Mouse (Mus musculus): Measurements from ENCODE around the gene Chmp4b.

Gene Chmp4b

DNA sequence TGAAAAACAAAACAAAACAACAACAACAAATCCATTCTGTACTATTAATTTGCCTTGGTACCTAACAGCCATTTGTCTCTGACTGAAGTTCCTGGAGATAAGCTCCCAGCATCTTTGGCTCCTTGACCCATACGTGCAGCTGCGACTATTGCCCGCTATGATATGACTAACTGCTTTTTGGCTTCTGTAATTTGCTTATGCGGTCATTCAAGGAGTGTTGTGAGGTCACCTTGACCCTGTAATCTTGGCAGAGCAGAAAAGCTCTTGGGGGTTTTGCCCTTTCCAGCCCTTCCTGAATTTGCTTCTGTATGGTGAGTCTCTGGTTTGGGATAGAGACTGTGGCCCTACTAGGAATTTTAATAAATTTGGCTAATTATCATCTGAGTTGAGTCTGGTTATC is 65.1 kb downstream of the Chmp4b start:
- DNase-seq (ENCODE audit: extremely low read depth, low read depth, low spot score), result no peak

DNA sequence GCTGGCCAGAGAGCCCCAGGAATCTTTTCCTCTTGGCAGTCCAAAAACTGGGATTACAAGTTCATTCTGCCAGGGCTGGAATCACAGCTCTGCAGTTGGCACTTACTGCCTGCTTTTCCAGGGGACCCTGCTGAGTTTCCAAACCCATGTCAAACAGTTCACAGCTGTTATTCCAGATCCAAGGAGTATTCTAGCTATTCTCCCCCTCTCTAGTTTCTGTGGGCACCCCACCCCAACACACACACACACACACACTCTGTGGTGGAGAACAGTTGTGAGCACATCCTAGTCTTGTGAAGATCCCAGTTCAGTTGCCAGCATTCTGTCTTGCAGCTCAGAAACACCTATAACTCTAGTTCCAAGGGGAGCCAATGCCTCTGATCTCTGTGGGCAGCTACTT is 65.6 kb downstream of the Chmp4b start:
- DNase-seq (ENCODE audit: extremely low read depth, low read depth, low spot score), result no peak

GRCm38 (mm10) chr2:154718855-154719556 is 67.5 kb downstream of the Chmp4b start:
- no peak for DNase-seq (ENCODE audit: extremely low read depth, low read depth, low spot score)

DNA sequence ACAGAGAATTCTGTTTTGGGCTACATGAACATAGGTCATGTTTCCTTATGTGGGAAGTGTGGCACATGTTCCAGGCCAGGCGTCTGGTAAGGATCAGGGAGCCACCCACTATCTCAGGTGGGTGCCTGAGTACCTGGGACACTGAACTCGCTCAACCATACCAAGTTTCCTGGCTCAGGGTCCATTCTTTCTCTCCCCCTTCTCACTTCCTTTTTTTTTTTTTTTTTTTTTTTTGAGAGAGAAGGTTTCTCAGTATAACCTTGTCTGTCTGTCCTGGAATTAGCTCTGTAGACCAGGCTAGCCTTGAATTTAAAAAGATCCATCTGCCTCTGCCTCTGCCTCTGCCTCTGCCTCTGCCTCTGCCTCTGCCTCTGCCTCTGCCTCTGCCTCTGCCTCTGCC is 68.8 kb downstream of the Chmp4b start:
- DNase-seq (ENCODE audit: extremely low read depth, low read depth, low spot score), result no peak

DNA sequence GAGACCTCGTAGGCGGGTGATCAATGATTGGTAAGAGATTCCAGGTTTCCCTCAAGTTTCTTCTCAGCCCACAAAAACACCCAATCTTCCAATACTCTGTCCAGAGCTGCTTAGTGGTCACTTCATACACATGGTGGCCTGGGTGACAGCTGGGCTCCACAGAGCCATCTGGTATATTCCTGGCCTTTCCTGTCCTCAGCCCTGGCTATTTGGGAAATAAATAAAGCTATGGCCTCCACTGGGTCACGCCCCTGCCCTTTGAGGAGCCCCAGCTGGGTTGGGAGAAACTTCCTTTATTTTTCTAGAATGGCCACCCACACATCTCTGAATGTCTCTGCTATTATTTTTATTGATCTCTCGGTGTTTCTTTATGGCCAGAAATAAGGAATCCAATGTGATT is 72.0 kb downstream of the Chmp4b start:
- DNase-seq (ENCODE audit: extremely low read depth, low read depth, low spot score), result no peak

GRCm38 (mm10) chr2:154729737-154730136 is 78.2 kb downstream of the Chmp4b start:
- no peak for DNase-seq (ENCODE audit: extremely low read depth, low read depth, low spot score)

DNA sequence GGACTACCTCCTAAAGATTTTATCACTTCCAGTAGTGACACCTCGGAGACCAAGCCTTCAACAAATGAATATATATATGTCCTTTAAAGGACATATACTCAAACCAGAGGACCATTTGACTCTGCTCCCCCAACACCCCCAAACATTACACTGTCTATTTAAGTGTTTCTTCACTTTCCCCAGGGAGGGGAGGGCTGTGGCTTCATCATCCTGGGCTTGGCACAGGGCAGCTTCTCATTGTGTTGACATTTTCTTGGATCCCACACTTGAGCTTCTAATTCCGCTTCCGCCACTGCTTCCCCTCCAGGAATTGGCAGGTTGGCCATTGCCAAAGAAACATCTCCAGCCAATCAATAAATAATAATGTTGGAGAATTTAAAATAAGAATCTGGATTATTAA is 79.3 kb downstream of the Chmp4b start:
- no peak for DNase-seq (ENCODE audit: extremely low read depth, low read depth, low spot score)

GRCm38 (mm10) chr2:154731916-154732315 is 80.4 kb downstream of the Chmp4b start:
- DNase-seq (ENCODE audit: extremely low read depth, low read depth, low spot score), result no peak

GRCm38 (mm10) chr2:154732503-154733141 is 81.1 kb downstream of the Chmp4b start:
- DNase-seq (ENCODE audit: extremely low read depth, low read depth, low spot score), result no peak

GRCm38 (mm10) chr2:154734977-154735376 is 83.5 kb downstream of the Chmp4b start:
- DNase-seq (ENCODE audit: extremely low read depth, low read depth, low spot score), result no peak

DNA sequence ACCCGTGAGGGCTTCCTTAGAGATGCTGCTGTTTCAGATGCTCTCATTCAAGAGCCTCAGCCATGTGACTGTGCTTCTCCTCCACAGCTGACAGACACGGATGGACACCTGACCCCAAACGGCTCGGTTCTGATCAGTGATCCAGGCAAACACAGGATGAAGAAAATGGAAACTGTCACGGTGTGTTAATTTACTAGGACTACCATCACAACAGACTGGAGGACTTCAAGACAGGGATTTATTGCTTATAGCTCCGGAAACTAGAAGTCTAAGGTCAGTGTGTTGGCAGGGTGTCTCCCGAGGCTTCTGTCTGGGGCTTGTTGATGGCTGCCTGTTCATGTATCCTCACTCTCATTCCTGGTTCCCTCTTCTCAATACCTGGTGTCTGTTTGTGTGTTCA is 83.9 kb downstream of the Chmp4b start:
- DNase-seq (ENCODE audit: extremely low read depth, low read depth, low spot score), result no peak

DNA sequence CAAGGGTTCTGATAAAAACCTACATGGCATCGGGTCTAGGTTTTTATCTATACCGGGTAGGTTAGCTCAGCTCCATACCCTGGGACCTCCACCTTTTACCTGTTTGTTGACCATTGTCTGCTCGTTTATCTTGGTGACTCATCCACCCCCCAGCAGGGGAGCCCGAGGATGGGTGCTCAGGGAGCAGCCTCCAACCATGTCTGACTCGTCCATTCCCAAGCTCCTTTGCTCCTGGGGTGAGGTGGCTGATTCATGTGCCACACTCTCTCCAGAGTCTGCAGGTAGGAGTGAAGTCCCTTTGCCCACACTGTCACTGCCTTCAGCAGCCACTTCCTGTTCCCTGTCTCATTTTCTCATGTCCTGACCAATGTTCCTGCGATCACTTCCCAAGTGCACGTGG is 84.5 kb downstream of the Chmp4b start:
- no peak for DNase-seq (ENCODE audit: extremely low read depth, low read depth, low spot score)

DNA sequence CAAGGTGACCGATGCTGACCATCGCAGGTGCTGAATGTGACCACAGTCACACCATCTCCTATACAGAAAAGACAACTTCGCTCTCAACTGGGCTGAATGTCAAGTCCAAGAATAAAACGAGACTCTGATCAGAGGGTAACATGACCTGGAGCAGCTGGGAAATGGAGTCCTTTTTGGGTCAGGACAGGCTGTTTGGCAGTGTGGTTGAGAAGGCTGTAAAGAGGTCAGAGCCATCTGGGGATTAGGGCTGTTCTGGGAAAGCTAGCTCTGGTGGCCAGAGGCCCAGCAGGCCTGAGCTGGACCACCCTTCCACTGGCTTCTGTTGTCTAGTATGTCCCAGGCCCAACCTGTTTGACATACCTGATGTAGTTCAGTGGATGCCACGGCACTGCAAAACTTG is 87.1 kb downstream of the Chmp4b start:
- DNase-seq (ENCODE audit: extremely low read depth, low read depth, low spot score), result no peak

DNA sequence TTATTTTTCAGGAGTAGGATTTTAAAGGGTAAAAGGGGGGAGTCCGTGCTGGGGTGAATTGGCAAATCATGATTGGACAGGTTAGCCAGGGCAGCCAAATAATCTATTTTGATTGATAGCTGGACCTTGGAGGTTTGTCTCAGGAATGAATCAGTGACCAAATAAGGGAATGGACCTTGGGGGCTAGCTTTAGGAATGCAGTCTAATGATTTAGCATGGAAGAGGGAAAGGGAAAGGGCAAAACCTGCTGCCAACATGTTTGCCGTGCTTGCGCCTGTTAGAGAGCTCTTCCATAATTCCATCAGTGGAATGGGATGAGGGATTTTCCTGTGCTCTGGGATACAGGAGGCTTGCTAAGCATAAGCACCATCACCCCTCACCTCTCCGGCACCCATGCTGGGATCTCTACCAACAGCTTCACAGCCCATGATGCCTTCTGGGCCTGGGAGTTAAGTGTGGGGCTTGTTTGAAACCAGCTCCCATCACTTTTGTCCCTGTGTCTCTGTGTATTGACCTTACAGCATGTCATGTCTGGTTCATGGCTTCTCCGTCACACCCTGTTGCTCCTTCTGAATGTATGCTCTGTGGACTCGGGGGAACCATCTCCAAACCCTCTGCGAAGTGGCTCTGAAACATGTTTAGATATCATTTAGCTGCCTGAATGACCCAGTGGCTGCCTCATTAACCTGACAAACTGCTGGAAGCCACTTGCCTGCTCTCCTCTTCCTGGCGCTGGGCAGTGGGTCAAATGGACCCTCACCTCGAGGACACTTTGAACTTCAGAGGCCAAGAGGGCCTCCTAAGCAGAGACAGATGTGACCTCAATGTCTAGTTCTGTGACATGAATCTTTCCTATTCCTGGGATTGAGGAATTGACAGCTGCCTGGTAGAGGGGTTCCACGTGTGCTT is 91.7 kb downstream of the Chmp4b start:
- no peak for DNase-seq (ENCODE audit: extremely low read depth, low read depth, low spot score)

GRCm38 (mm10) chr2:154743915-154744314 is 92.4 kb downstream of the Chmp4b start:
- DNase-seq (ENCODE audit: extremely low read depth, low read depth, low spot score), result no peak

Measured in fat pad, adult 2 months (tissue).